Mouse (Mus musculus): ENCODE data around the gene Eml2. TPM values are rescaled to one million over a fixed set of nuclear protein-coding genes. Genes with fewer than 3 reads are reported as not detected.
A peak's percentile ranks its signal among the peaks of the same experiment; 100 is the strongest.

Eml2 gene
- polyA plus RNA-seq, 1 experiment from 2014 or later: 23.5 TPM

DNA sequence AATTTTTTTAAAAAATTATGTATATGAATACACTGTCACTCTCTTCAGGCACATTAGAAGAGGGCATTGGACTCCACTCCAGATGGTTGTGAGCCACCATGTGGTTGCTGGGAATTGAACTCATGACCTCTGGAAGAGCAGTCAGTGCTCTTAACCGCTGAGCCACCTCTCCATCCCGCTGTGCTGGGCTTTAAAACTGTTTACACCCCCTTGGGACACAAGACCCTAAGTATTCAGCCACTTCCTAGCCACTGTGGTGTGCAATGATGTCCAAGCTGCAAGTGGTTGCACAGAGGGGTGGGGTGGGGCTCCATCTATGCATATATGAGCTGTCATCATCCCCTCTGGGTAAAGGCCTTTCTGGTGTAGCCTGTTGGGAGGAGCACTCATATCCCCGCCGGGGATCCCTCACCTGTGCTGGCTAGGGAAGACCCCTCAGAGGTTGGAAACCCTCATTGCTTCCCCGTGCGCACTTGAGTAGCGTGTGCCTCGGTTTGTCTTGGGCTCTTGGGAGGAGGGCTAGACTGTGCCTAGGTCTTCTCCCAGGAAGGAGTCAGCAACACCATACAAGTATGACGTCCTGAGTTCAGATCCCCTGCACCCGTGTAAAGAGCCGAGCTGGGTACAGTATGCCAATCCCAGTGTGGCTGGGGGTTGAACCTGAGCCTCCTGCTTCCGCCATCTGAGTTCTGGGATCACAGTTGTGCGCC, 32.1 kb downstream of the Eml2 start:
- H3K4me3 ChIP-seq (ENCODE audit: low read length): no peak overlapping the region
- no peak overlapping the region for H3K4me2 ChIP-seq (ENCODE audit: low read depth, low read length)
- ATAC-seq (replicated peaks; ENCODE audit: extremely low read depth, insufficient read depth, low FRiP score): no peak
- no peaks in the 10 kb centered on the region for H3K27me3 ChIP-seq (ENCODE audit: control insufficient read depth, insufficient read depth, low read length)
- no peak overlapping the region for H3K27ac ChIP-seq (ENCODE audit: low read length)
- H3K36me3 ChIP-seq (ENCODE audit: control insufficient read depth, insufficient read depth): peaks cover 21% of the 10 kb centered on the region
- no peak overlapping the region for H3K9ac ChIP-seq (ENCODE audit: low read length)
- WGBS: 71% methylated on average over 13 of the region's 13 CpGs
- H3K9me3 ChIP-seq (replicated peaks; ENCODE audit: control insufficient read depth, low read length): 0 out of 2 replicates have a peak, but pooled peaks cover 5% of the 10 kb centered on the region
- H3K4me1 ChIP-seq (ENCODE audit: control insufficient read depth, insufficient read depth, low read length): peaks cover 13% of the 10 kb centered on the region

DNA sequence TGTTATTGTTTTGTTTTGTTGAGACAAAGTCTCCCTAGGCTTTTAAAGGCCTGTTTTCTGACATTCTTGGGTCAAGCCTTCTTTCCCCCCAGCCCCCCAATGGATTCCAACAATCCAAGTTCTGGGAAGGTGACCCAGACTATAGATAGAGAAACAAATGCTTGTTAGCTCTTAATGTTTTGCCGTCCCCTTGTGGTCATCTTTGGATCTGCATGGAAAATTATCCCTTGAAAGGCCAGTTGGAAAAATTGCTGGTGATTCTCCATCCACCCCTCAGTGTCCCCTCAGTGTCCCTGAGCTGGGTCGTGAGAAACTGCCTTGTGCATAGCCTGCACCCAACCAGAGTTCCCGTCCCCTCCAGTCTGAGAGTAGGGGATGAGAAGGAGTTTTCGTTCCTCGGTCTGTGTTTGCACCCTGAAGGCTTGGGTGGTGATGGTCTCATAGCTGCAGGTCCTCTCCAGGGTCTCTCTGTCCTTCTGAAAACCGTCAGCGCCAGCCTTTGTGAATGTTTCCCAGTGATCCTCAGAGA, 32.8 kb downstream of the Eml2 start:
- Histone ChIP-seq H3K36me3 (ENCODE audit: control insufficient read depth, insufficient read depth) (peaks cover 18% of the 10 kb centered on the region), H3K4me2 (ENCODE audit: low read depth, low read length) (no peak overlapping the region), H3K27ac (ENCODE audit: low read length) (no peak overlapping the region), H3K27me3 (ENCODE audit: control insufficient read depth, insufficient read depth, low read length) (no peaks in the 10 kb centered on the region), H3K4me1 (ENCODE audit: control insufficient read depth, insufficient read depth, low read length) (peaks cover 13% of the 10 kb centered on the region), H3K9me3 (replicated peaks; ENCODE audit: control insufficient read depth, low read length) (0 out of 2 replicates have a peak, but pooled peaks cover 5% of the 10 kb centered on the region), H3K9ac (ENCODE audit: low read length) (no peak overlapping the region), H3K4me3 (ENCODE audit: low read length) (no peak overlapping the region)
- 45% methylated on average over 7 of the region's 7 CpGs for WGBS
- no peak for ATAC-seq (replicated peaks; ENCODE audit: extremely low read depth, insufficient read depth, low FRiP score)

DNA sequence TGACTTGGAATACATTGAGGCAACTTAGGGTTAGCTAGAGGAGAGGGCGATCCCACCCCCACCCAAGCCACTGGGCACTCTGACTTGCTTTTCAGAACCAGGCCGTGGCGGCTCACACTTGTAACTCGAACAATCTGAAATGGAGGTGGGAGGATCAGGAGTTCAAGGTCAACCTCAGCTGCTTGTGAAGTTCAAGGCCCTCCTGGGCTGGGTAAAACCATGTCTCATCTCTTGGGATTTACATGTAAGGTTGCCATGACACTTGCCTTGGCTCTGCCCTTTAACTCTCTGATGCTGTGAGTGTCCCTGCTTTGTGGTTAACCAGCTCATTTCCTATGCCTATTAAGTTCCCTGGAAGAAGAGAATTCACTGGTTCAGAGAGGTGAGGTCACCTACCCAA, 33.3 kb downstream of the Eml2 start:
- Histone ChIP-seq H3K36me3 (ENCODE audit: control insufficient read depth, insufficient read depth) (peaks cover 13% of the 10 kb centered on the region), H3K9ac (ENCODE audit: low read length) (no peak overlapping the region), H3K27me3 (ENCODE audit: control insufficient read depth, insufficient read depth, low read length) (no peaks in the 10 kb centered on the region), H3K4me3 (ENCODE audit: low read length) (no peak overlapping the region), H3K4me1 (ENCODE audit: control insufficient read depth, insufficient read depth, low read length) (peaks cover 14% of the 10 kb centered on the region), H3K27ac (ENCODE audit: low read length) (no peak overlapping the region), H3K4me2 (ENCODE audit: low read depth, low read length) (no peak overlapping the region), H3K9me3 (replicated peaks; ENCODE audit: control insufficient read depth, low read length) (0 out of 2 replicates have a peak, but pooled peaks cover 5% of the 10 kb centered on the region)
- WGBS: 80% methylated on average over 4 of the region's 4 CpGs
- no peak for ATAC-seq (replicated peaks; ENCODE audit: extremely low read depth, insufficient read depth, low FRiP score)

DNA sequence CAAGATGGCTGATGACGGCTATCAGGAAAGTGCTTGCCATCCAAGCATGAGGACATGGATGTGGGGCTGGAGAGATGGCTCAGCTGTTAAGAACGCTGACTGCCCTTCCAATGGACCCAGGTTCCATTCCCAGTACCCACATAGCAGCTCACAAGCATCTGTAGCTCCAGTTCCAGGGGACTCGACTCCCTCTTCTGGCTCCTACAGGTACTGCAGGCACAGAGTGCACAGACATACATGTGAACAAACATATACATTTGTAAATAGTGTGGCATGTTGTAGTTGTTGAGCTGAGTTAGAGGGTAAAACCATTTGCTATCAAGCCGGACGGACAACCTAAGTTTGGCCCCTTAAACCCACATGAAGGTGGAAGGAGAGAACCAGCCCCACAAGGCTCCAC, 33.8 kb downstream of the Eml2 start:
- H3K36me3 ChIP-seq (ENCODE audit: control insufficient read depth, insufficient read depth): peaks cover 9% of the 10 kb centered on the region; the same call in 1 of the 2 replicates
- no peak overlapping the region for H3K4me3 ChIP-seq (ENCODE audit: low read length)
- no peak for ATAC-seq (replicated peaks; ENCODE audit: extremely low read depth, insufficient read depth, low FRiP score)
- WGBS: 88% methylated on average over 5 of the region's 5 CpGs
- H3K9ac ChIP-seq (ENCODE audit: low read length): no peak overlapping the region
- H3K27me3 ChIP-seq (ENCODE audit: control insufficient read depth, insufficient read depth, low read length): no peaks in the 10 kb centered on the region
- H3K9me3 ChIP-seq (replicated peaks; ENCODE audit: control insufficient read depth, low read length): 0 out of 2 replicates have a peak, but pooled peaks cover 5% of the 10 kb centered on the region
- peaks cover 18% of the 10 kb centered on the region for H3K4me1 ChIP-seq (ENCODE audit: control insufficient read depth, insufficient read depth, low read length)
- H3K4me2 ChIP-seq (ENCODE audit: low read depth, low read length): no peak overlapping the region
- H3K27ac ChIP-seq (ENCODE audit: low read length): no peak overlapping the region

DNA sequence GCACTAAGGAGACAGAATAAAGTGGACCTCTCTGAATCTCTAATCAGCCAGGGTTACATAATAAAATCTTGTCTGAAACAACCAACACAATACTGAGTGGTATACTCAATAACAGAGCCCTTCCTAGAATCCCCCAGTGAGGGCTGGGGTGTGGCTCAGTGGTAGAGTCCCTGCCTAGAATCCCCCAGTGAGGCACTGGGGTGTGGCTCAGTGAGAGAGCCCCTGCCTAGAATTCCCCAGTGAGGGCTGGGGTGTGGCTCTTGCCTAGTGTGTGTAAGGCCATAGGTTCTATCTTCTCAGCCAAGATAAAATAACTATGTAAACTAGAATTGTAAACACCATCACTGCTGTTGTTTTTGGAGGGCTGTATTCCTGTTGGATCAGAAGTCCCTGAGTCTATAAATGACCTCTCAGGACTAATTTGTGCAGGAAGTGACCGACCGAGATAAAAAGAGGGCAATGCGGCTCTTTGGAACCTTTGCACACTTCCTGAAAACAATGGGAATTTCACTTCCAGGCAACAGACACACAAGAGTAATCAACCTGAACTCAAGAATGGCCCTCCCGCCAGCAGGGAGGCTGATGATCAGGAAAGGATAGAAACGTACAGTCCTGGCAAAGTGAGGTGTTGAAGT, 34.9 kb downstream of the Eml2 start:
- no peak overlapping the region for H3K9ac ChIP-seq (ENCODE audit: low read length)
- no peak overlapping the region for H3K4me2 ChIP-seq (ENCODE audit: low read depth, low read length)
- H3K4me3 ChIP-seq (ENCODE audit: low read length): no peak overlapping the region
- WGBS: 55% methylated on average over 5 of the region's 5 CpGs
- no peak for ATAC-seq (replicated peaks; ENCODE audit: extremely low read depth, insufficient read depth, low FRiP score)
- H3K27me3 ChIP-seq (ENCODE audit: control insufficient read depth, insufficient read depth, low read length): no peaks in the 10 kb centered on the region
- H3K4me1 ChIP-seq (ENCODE audit: control insufficient read depth, insufficient read depth, low read length): peaks cover 20% of the 10 kb centered on the region
- H3K27ac ChIP-seq (ENCODE audit: low read length): peak overlapping the region; percentile 20; the same call in 1 of the 2 replicates
- 0 out of 2 replicates have a peak, but pooled peaks cover 5% of the 10 kb centered on the region for H3K9me3 ChIP-seq (replicated peaks; ENCODE audit: control insufficient read depth, low read length)
- no peaks in the 10 kb centered on the region for H3K36me3 ChIP-seq (ENCODE audit: control insufficient read depth, insufficient read depth)

DNA sequence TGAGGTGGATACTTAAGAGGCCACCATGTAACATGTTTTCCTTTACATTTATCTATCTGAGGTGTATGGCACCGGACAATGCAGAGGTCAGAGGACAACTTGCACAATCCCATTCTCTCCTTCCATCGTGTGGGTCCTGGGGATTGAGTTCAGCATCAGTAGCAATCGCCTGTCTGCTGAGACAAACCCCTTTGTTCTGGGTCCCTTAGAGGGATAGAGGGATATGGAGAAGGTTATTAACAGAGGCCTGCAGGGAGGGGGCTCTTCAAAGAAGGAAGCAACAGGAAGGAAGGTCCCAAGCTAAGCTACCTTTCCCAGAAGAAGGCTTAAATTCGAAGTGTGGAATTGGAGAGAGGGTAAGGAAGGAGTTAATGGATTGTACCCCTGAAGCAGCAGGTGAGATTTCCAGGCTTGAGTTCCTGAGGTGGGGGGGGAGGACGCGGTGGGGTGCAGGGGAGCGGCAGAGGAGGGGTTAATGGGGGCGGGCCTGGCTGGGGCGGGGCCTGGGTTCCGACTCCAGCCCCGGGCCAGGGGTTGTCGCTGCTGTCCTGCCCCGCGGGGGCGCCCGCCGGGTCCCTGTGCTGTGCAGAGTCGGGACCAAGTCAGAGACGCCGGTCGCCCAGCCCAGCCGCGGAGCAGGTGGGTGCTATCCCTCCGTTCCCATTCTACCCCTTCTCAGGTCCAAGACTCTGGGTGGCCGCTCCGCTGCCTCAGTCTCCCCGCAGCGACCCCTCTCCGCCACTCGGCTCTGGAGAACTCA, 36.0 kb downstream of the Eml2 start, which contains the start of gene Gpr4:
Gene Gpr4, plus strand, starts transcription at position 543 of the 760 bp plus-strand sequence.
- H3K36me3 ChIP-seq (ENCODE audit: control insufficient read depth, insufficient read depth): no peaks in the 10 kb centered on the region
- peak; percentile 83 for ATAC-seq (replicated peaks; ENCODE audit: extremely low read depth, insufficient read depth, low FRiP score)
- WGBS: 3% methylated on average over 27 of the region's 30 CpGs
- peaks cover 22% of the 10 kb centered on the region for H3K4me1 ChIP-seq (ENCODE audit: control insufficient read depth, insufficient read depth, low read length)
- H3K9me3 ChIP-seq (replicated peaks; ENCODE audit: control insufficient read depth, low read length): 0 out of 2 replicates have a peak, but pooled peaks cover 5% of the 10 kb centered on the region
- H3K4me2 ChIP-seq (ENCODE audit: low read depth, low read length): peak within 1 kb of the TSS; percentile 91
- H3K27me3 ChIP-seq (ENCODE audit: control insufficient read depth, insufficient read depth, low read length): no peaks in the 10 kb centered on the region
- H3K27ac ChIP-seq (ENCODE audit: low read length): peak within 1 kb of the TSS; percentile 20; the same call in 1 of the 2 replicates
- peak within 1 kb of the TSS; percentile 62 for H3K4me3 ChIP-seq (ENCODE audit: low read length)
- peak within 1 kb of the TSS; percentile 70 for H3K9ac ChIP-seq (ENCODE audit: low read length)

DNA sequence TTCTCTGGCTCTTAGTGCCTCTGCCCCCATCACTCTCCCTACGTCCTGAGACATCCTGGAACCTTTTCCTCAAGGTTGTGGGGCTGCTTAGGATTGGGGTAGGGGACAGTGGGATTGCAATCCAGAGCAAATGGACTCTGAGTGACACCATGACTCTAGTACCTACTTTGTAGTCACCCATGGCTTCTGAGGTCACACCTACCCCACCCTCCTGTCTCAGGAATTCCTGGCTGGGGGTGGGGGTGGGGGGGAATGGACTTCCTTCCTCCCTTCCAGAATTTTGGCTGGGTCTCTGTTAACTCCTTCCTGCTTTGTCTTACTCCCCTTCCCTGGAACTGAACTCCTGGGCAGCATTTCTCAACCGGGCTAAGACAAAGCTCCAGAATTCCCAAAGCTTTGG, 37.2 kb downstream of the Eml2 start:
- peaks cover 22% of the 10 kb centered on the region for H3K4me1 ChIP-seq (ENCODE audit: control insufficient read depth, insufficient read depth, low read length)
- peak overlapping the region; percentile 62 for H3K4me3 ChIP-seq (ENCODE audit: low read length)
- H3K4me2 ChIP-seq (ENCODE audit: low read depth, low read length): peak overlapping the region; percentile 91
- no peak overlapping the region for H3K9ac ChIP-seq (ENCODE audit: low read length)
- H3K9me3 ChIP-seq (replicated peaks; ENCODE audit: control insufficient read depth, low read length): 0 out of 2 replicates have a peak, but pooled peaks cover 5% of the 10 kb centered on the region
- no peaks in the 10 kb centered on the region for H3K36me3 ChIP-seq (ENCODE audit: control insufficient read depth, insufficient read depth)
- H3K27ac ChIP-seq (ENCODE audit: low read length): no peak overlapping the region
- ATAC-seq (replicated peaks; ENCODE audit: extremely low read depth, insufficient read depth, low FRiP score): no peak
- H3K27me3 ChIP-seq (ENCODE audit: control insufficient read depth, insufficient read depth, low read length): no peaks in the 10 kb centered on the region
- WGBS: 57% methylated on average over 2 of the region's 2 CpGs

DNA sequence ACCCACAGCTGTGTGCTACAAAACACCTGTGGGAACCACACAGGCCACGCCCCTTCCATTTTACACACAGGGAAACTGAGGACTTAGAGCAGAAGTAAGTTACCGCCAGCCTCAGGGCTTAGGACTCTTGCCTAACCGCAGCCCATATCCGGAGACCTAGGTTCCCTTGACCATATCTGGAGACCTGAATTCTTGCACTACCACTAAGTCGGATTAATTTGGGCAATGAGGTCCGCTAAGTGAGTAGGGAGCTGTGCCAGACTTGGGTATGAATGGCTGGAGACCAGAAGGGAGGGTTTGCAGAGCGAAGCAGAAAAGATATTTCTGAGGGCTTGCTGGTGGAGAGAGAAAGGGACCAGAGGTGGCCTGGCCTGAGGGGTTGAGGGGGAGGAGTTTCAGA, 38.1 kb downstream of the Eml2 start:
- no peak for ATAC-seq (replicated peaks; ENCODE audit: extremely low read depth, insufficient read depth, low FRiP score)

More for the DNA sequence above, 38.1 kb downstream of the Eml2 start:
- Histone ChIP-seq H3K9ac (ENCODE audit: low read length) (no peak overlapping the region), H3K4me2 (ENCODE audit: low read depth, low read length) (no peak overlapping the region), H3K27me3 (ENCODE audit: control insufficient read depth, insufficient read depth, low read length) (no peaks in the 10 kb centered on the region), H3K4me3 (ENCODE audit: low read length) (no peak overlapping the region), H3K4me1 (ENCODE audit: control insufficient read depth, insufficient read depth, low read length) (peaks cover 22% of the 10 kb centered on the region), H3K27ac (ENCODE audit: low read length) (no peak overlapping the region), H3K36me3 (ENCODE audit: control insufficient read depth, insufficient read depth) (no peaks in the 10 kb centered on the region), H3K9me3 (replicated peaks; ENCODE audit: control insufficient read depth, low read length) (0 out of 2 replicates have a peak, but pooled peaks cover 5% of the 10 kb centered on the region)
- 52% methylated on average over 7 of the region's 7 CpGs for WGBS

Data from heart, embryonic 16.5 days (tissue).